Mouse (Mus musculus) kidney, postnatal 0 days (tissue): ENCODE measurements around the gene Ankrd12. TPM values are rescaled to one million over a fixed set of nuclear protein-coding genes. Genes with fewer than 3 reads are reported as not detected.
"Not testable (repeated sequence)": the region's sequence is repeated elsewhere in the genome, so short reads cannot be mapped to it uniquely, and the experiment has no call there.

Experiments
- ATAC-seq: fragments of 200-750 bp; cut with Nextera tagmentation; replicated peaks from 2 replicates; pipeline ENCODE4 v1.8.0; 2017; ENCODE audit warnings: low read depth, moderate number of reproducible peaks, moderate TSS enrichment, moderate library complexity; ENCODE audit not compliant: low FRiP score
- DNase-seq: peaks from one replicate; pipeline ENCODE4 v3.0.0-alpha.2; 2016; ENCODE audit warnings: low spot score
- H3K27ac ChIP-seq: fragments of 300-500 bp; sonication (generic); 2 replicates; pipeline ENCODE4 v1.5.1; 2014; ENCODE audit warnings: mild to moderate bottlenecking
- H3K27me3 ChIP-seq: fragments of 300-500 bp; sonication (generic); 2 replicates; pipeline ENCODE4 v1.6.1; 2014; ENCODE audit warnings: low read length, mixed read lengths; ENCODE audit not compliant: insufficient read depth
- H3K36me3 ChIP-seq: fragments of 300-500 bp; sonication (generic); 2 replicates; pipeline ENCODE4 v1.6.1; 2014; ENCODE audit warnings: low read length, mixed read lengths; ENCODE audit not compliant: insufficient read depth
- H3K4me1 ChIP-seq: fragments of 300-500 bp; sonication (generic); replicated peaks from 2 replicates; pipeline ENCODE4 v1.6.1; 2014; ENCODE audit warnings: antibody characterized with exemption, low read length, mixed read lengths; ENCODE audit not compliant: insufficient read depth
- H3K4me2 ChIP-seq: fragments of 300-500 bp; sonication (generic); 2 replicates; pipeline ENCODE4 v1.6.1; 2014; ENCODE audit warnings: mild to moderate bottlenecking, low read length, moderate library complexity, mixed read lengths
- H3K4me3 ChIP-seq: fragments of 300-500 bp; sonication (generic); replicated peaks from 2 replicates; pipeline ENCODE4 v1.5.1; 2014; ENCODE audit warnings: low read depth, low read length
- H3K9ac ChIP-seq: fragments of 300-500 bp; sonication (generic); 2 replicates; pipeline ENCODE4 v1.6.1; 2014; ENCODE audit warnings: low read depth, low read length
- H3K9me3 ChIP-seq: fragments of 300-500 bp; sonication (generic); replicated peaks from 2 replicates; pipeline ENCODE4 v1.6.1; 2016; ENCODE audit warnings: low read length, inconsistent platforms, mixed read lengths
- CTCF ChIP-seq: IDR thresholded peaks from 2 replicates; pipeline ENCODE4 v1.5.1; 2016; ENCODE audit warnings: antibody characterized with exemption, low read depth, mild to moderate bottlenecking, moderate library complexity
- WGBS: fragments of 180-500 bp; shearing (Covaris S2); extraction: QIAGEN DNeasy Blood & Tissue Kit; methylation state at CpG from one replicate; pipeline ENCODE4 v1.1.7; 2014; 5-methylcytosine and 5-hydroxymethylcytosine counted together
- polyA plus RNA-seq: library from polyadenylated mRNA; unstranded; fragments of >200 nt; fragmentation: Nextera tagmentation; extraction: Ambion mirVana; gene quantifications from 2 replicates; pipeline ENCODE4 v1.2.1, GENCODE M21; 2015

Ankrd12 gene
- polyA plus RNA-seq, 1 experiment from 2014 or later = 22.8 TPM

- H3K9me3 ChIP-seq = no peaks in the 10 kb centered on the region
- no peak overlapping the region for H3K4me2 ChIP-seq
- H3K27ac ChIP-seq = no peak overlapping the region
- WGBS = 73% methylated on average over 2 of the region's 2 CpGs
- no peak for ATAC-seq
- H3K27me3 ChIP-seq = no peaks in the 10 kb centered on the region
- no peak overlapping the region for H3K4me3 ChIP-seq
- no peak overlapping the region for H3K9ac ChIP-seq
- peaks cover 3% of the 10 kb centered on the region; the same call in 1 of the 2 replicates for H3K36me3 ChIP-seq
- TF ChIP-seq CTCF = no peak
- DNase-seq = no peak
- no peaks in the 10 kb centered on the region for H3K4me1 ChIP-seq
Measured at GRCm38 (mm10) chr17:66011790-66012189, 65.1 kb downstream of the Ankrd12 start.

DNA sequence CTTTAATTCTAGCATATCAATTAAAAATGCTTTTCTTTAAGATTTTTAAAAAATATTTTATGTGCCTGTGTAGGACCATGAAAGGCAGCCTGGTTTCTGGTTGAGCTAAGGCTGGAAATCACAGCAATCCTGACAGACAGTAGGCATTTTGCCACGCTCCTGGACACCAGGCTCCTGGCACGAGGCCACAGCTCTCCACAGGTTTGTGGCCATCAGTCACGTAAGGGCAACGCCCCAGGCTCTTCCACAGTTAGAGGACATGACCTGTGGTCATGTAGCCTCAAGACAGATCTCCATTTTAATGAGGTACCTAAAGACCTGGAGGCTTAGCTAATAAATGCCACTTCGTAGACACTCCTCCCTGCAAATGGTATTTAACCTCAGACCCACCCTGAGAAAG is 69.0 kb downstream of the Ankrd12 start:
- ATAC-seq (no peak), DNase-seq (no peak)
- no peaks in the 10 kb centered on the region for H3K27me3 ChIP-seq
- no peak overlapping the region for H3K4me2 ChIP-seq
- 69% methylated on average over 5 of the region's 5 CpGs for WGBS
- no peak overlapping the region for H3K27ac ChIP-seq
- H3K9ac ChIP-seq = no peak overlapping the region
- no peak overlapping the region for H3K4me3 ChIP-seq
- no peak for TF ChIP-seq CTCF
- H3K36me3 ChIP-seq = peaks cover 3% of the 10 kb centered on the region; the same call in 1 of the 2 replicates
- no peaks in the 10 kb centered on the region for H3K9me3 ChIP-seq
- no peaks in the 10 kb centered on the region for H3K4me1 ChIP-seq

GRCm38 (mm10) chr17:66007473-66007872 is 69.4 kb downstream of the Ankrd12 start:
- ATAC-seq (no peak), DNase-seq (no peak)
- no peak for TF ChIP-seq CTCF
- Histone ChIP-seq H3K36me3 (peaks cover 3% of the 10 kb centered on the region; the same call in 1 of the 2 replicates), H3K4me1 (no peaks in the 10 kb centered on the region), H3K27ac (no peak overlapping the region), H3K9ac (no peak overlapping the region), H3K4me2 (no peak overlapping the region), H3K4me3 (no peak overlapping the region), H3K9me3 (no peaks in the 10 kb centered on the region), H3K27me3 (no peaks in the 10 kb centered on the region)
- 86% methylated on average over 2 of the region's 2 CpGs for WGBS

GRCm38 (mm10) chr17:65988151-65988820 is 88.6 kb downstream of the Ankrd12 start:
- ATAC-seq = no peak
- H3K36me3 ChIP-seq = 0 out of 2 replicates have a peak, but pooled peaks cover 3% of the 10 kb centered on the region
- WGBS = 95% methylated on average over 3 of the region's 3 CpGs

GRCm38 (mm10) chr17:65976720-65977119 is 100.2 kb downstream of the Ankrd12 start:
- DNase-seq = not testable (repeated sequence)

More at GRCm38 (mm10) chr17:65988151-65988820, 88.6 kb downstream of the Ankrd12 start:
- DNase-seq = no peak
- Histone ChIP-seq H3K4me2 (no peak overlapping the region), H3K9ac (no peak overlapping the region), H3K4me3 (no peak overlapping the region), H3K4me1 (no peaks in the 10 kb centered on the region), H3K27ac (no peak overlapping the region), H3K27me3 (no peaks in the 10 kb centered on the region), H3K9me3 (no peaks in the 10 kb centered on the region)
- TF ChIP-seq CTCF = no peak

GRCm38 (mm10) chr17:65967751-65968150 is 109.1 kb downstream of the Ankrd12 start:
- ATAC-seq = no peak
- no peaks in the 10 kb centered on the region for H3K9me3 ChIP-seq
- no peak overlapping the region for H3K9ac ChIP-seq
- H3K4me1 ChIP-seq = no peaks in the 10 kb centered on the region
- no peak overlapping the region for H3K4me2 ChIP-seq
- no peak overlapping the region for H3K27ac ChIP-seq
- no peak overlapping the region for H3K4me3 ChIP-seq
- no peak for DNase-seq
- WGBS = 69% methylated on average over 11 of the region's 11 CpGs
- H3K36me3 ChIP-seq = 0 out of 2 replicates have a peak, but pooled peaks cover 3% of the 10 kb centered on the region
- TF ChIP-seq CTCF = no peak
- no peaks in the 10 kb centered on the region for H3K27me3 ChIP-seq

More at GRCm38 (mm10) chr17:65976720-65977119, 100.2 kb downstream of the Ankrd12 start:
- not testable (repeated sequence) for H3K27ac ChIP-seq, H3K9ac ChIP-seq, H3K4me2 ChIP-seq, H3K4me3 ChIP-seq, H3K9me3 ChIP-seq, ATAC-seq, H3K4me1 ChIP-seq, H3K27me3 ChIP-seq
- H3K36me3 ChIP-seq = 0 out of 2 replicates have a peak, but pooled peaks cover 12% of the 10 kb centered on the region
